Comparison of ENCODE assay signal across 20 mouse cellular contexts in genomic region chr17:43645136-43645535, GRCm38 (mm10). TPM values are rescaled to one million over a fixed set of nuclear protein-coding genes. Genes with fewer than 3 reads are reported as not detected.
DNase-seq lines count a peak whose midpoint lies in the region; ATAC-seq lines count a peak whose summit lies in the region.
"Had no signal": no experiment of that assay in that cellular context is flagged by ENCODE, and none has a peak within 500 bp of the region (broad histone marks: within the 10 kb centered on the region; RNA-seq: fewer than 3 reads in every experiment).

No protein-coding gene starts in this region.

- peak; percentile 56 for DNase-seq in heart, adult 11 months
- DNase-seq in heart, postnatal 36 days: no peak
- peak; percentile 32 for DNase-seq in 3T3-L1 (ENCODE audit: low read depth, low spot score)
- peak; percentile 14 to 23 for DNase-seq in thymus, postnatal 10 days (ENCODE audit: low spot score in 2 of 2)
- no peak for DNase-seq in right cerebral cortex, postnatal 4 days
- DNase-seq in left cerebral cortex, postnatal 10 days (ENCODE audit: extremely low spot score in 1 of 2, low spot score in 2 of 2): no peak
- DNase-seq in cerebellum, postnatal 4 days (ENCODE audit: low spot score in 2 of 2): no peak
- DNase-seq: B cell, adult 2 months; cerebellum, postnatal 14 days; kidney, adult 8-10 months; kidney, postnatal 36 days; layer of hippocampus, adult 9-11 months; liver, embryonic 13.5 days had no signal

- ATAC-seq in granulocyte monocyte progenitor cell, adult 5-6 weeks (replicated peaks; ENCODE audit: poor library complexity, severe bottlenecking): peak; percentile 40; the same call in 1 of the 2 replicates
- ATAC-seq: forebrain, embryonic 15.5 days; inflammation-experienced regulatory T-cells, adult 6 months; midbrain, embryonic 16.5 days had no signal

- intact Hi-C loops in heart, postnatal 36 days (cut with DNase I): no loop called here
- intact Hi-C loops in left cerebral cortex, postnatal 10 days (cut with DNase I): no loop called here

RNA-seq across cellular contexts. Expression of gene Tdrd6, which starts 15.0 kb away (rescaled TPM):
- not detected for total RNA-seq in heart, postnatal 36 days (2021)
- total RNA-seq in granulocyte monocyte progenitor cell, adult 5-6 weeks (2014; fragmentation: Nextera tagmentation): not detected in 2 replicates
- total RNA-seq in granulocyte monocyte progenitor cell, adult 5-6 weeks (2017): not detected in 2 replicates
- 1 to 10 TPM; 1.4 to 2.2 TPM for total RNA-seq in left cerebral cortex, postnatal 10 days (2021)
- total RNA-seq: hematopoietic stem cell, adult 5-6 weeks; megakaryocyte-erythroid progenitor cell, adult 5-6 weeks had no signal

RNA-seq across cellular contexts. Expression of gene Slc25a27, which starts 21.9 kb away (rescaled TPM):
- 1 to 10 TPM; 3.0 to 3.4 TPM for total RNA-seq in heart, postnatal 36 days (2021)
- total RNA-seq in granulocyte monocyte progenitor cell, adult 5-6 weeks (2014; fragmentation: Nextera tagmentation): 5.1 and 6.4 TPM in 2 replicates
- 1.4 and 3.0 TPM in 2 replicates for total RNA-seq in granulocyte monocyte progenitor cell, adult 5-6 weeks (2017)
- total RNA-seq in left cerebral cortex, postnatal 10 days (2021): 10 to 100 TPM; 39.5 to 40.9 TPM

RNA-seq across cellular contexts. Expression of gene Cyp39a1, which starts 22.1 kb away (rescaled TPM):
- total RNA-seq in heart, postnatal 36 days (2021): 1 to 10 TPM; 6.7 TPM
- total RNA-seq in granulocyte monocyte progenitor cell, adult 5-6 weeks (2014; fragmentation: Nextera tagmentation): 2.3 and 2.4 TPM in 2 replicates
- 4.0 and 5.2 TPM in 2 replicates for total RNA-seq in granulocyte monocyte progenitor cell, adult 5-6 weeks (2017)
- 1 to 10 TPM; 1.4 to 1.7 TPM for total RNA-seq in left cerebral cortex, postnatal 10 days (2021)
- total RNA-seq: G1E; megakaryocyte-erythroid progenitor cell, adult 5-6 weeks had no signal

Comparison
In these comparisons a context has a peak if more than half of its experiments do, and no peak if none do; other contexts are left out.
1. DNase-seq: peak in heart, adult 11 months (single experiment), 3T3-L1 (single experiment) and thymus, postnatal 10 days (2 of 2); none in heart, postnatal 36 days (0 of 2), right cerebral cortex, postnatal 4 days (single experiment), left cerebral cortex, postnatal 10 days (0 of 2) and cerebellum, postnatal 4 days (0 of 2).
2. RNA of gene Slc25a27, which starts 21.9 kb away (total RNA-seq): 39.5 to 40.9 TPM in left cerebral cortex, postnatal 10 days; 1.4 to 6.4 TPM in granulocyte monocyte progenitor cell, adult 5-6 weeks and 3.0 to 3.4 TPM in heart, postnatal 36 days; every median in the first group is over 4 times any median in the second.